Mouse (Mus musculus) embryonic facial prominence, embryonic 14.5 days (tissue): ENCODE measurements at regions not wholly inside any gene's neighbourhood (a gene's known extent, or its start where the extent isn't known, plus 50 kb on each side); places are given as distances from the start of the nearest gene placed in this dataset.

Experiments used
- ATAC-seq: fragments of 200-750 bp; cut with Nextera tagmentation; 2 replicates; pipeline ENCODE4 v1.8.0; 2017; ENCODE audit warnings: low read depth, moderate number of reproducible peaks, moderate TSS enrichment
- DNase-seq: peaks from one replicate; pipeline ENCODE4 v3.0.0-alpha.2; 2015; ENCODE audit warnings: low spot score
- H3K27ac ChIP-seq: fragments of 300-500 bp; sonication (generic); replicated peaks from 2 replicates; pipeline ENCODE4 v1.5.1; 2014; ENCODE audit warnings: low read depth, mild to moderate bottlenecking, low read length, moderate library complexity
- H3K27me3 ChIP-seq: fragments of 300-500 bp; sonication (generic); replicated peaks from 2 replicates; pipeline ENCODE4 v1.6.1; 2014; ENCODE audit warnings: low read length; ENCODE audit not compliant: control insufficient read depth, insufficient read depth
- H3K36me3 ChIP-seq: fragments of 300-500 bp; sonication (generic); 2 replicates; pipeline ENCODE4 v1.6.1; 2014; ENCODE audit warnings: low read length, mixed read lengths; ENCODE audit not compliant: control insufficient read depth, insufficient read depth
- H3K4me1 ChIP-seq: fragments of 300-500 bp; sonication (generic); 2 replicates; pipeline ENCODE4 v1.6.1; 2014; ENCODE audit warnings: antibody characterized with exemption, low read length; ENCODE audit not compliant: control insufficient read depth, insufficient read depth
- H3K4me2 ChIP-seq: fragments of 300-500 bp; sonication (generic); 2 replicates; pipeline ENCODE4 v1.6.1; 2014; ENCODE audit warnings: low read depth, mild to moderate bottlenecking, low read length, moderate library complexity, mixed read lengths
- H3K4me3 ChIP-seq: fragments of 300-500 bp; sonication (generic); 2 replicates; pipeline ENCODE4 v1.5.1; 2014; ENCODE audit warnings: low read depth, mild to moderate bottlenecking, low read length
- H3K9ac ChIP-seq: fragments of 300-500 bp; sonication (generic); 2 replicates; pipeline ENCODE4 v1.6.1; 2014; ENCODE audit warnings: low read depth, mild to moderate bottlenecking, low read length, moderate library complexity, mixed read lengths
- H3K9me3 ChIP-seq: fragments of 300-500 bp; sonication (generic); 2 replicates; pipeline ENCODE4 v1.6.1; 2016; ENCODE audit warnings: low read length; ENCODE audit not compliant: control insufficient read depth
- WGBS: fragments of 180-500 bp; shearing (Covaris S2); extraction: QIAGEN DNeasy Blood & Tissue Kit; methylation state at CpG from one replicate; pipeline ENCODE4 v1.1.7; 2014; 5-methylcytosine and 5-hydroxymethylcytosine counted together

DNA sequence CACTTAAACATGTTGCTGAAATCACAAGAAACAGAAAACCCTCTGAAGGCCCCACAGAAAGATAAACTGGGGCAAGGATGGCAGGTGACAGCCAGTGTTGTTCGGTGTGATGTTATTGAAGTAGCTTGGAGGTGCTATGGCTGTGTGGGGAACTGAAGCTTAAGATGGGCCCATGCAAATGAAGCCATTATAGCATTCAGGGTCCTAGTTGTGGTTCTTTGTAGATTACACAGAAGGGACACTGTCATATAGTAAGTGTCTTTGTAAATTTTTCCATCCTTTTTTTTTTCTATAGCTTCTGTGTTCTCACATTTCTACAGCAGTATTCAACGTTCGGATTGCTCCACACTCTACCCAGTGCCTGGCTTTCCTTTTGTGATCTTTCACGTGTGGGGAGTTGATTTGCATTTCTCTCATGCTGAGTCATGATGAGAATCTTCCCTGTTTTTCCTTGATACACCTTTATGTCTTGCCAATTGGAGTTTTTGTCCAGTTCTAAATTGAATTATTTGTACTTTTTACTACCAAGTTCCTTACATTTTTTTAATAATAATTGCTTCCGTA is 386.6 kb upstream of the Pkdcc start:
- ATAC-seq (no peak), DNase-seq (no peak)
- H3K9me3 ChIP-seq, result no peaks in the 10 kb centered on the region
- H3K9ac ChIP-seq, result no peak overlapping the region
- H3K27ac ChIP-seq, result no peak overlapping the region
- H3K4me2 ChIP-seq, result no peak overlapping the region
- H3K27me3 ChIP-seq, result no peaks in the 10 kb centered on the region
- 82% methylated on average over 5 of the region's 5 CpGs for WGBS
- H3K36me3 ChIP-seq, result no peaks in the 10 kb centered on the region
- no peak overlapping the region for H3K4me3 ChIP-seq
- H3K4me1 ChIP-seq, result no peaks in the 10 kb centered on the region

DNA sequence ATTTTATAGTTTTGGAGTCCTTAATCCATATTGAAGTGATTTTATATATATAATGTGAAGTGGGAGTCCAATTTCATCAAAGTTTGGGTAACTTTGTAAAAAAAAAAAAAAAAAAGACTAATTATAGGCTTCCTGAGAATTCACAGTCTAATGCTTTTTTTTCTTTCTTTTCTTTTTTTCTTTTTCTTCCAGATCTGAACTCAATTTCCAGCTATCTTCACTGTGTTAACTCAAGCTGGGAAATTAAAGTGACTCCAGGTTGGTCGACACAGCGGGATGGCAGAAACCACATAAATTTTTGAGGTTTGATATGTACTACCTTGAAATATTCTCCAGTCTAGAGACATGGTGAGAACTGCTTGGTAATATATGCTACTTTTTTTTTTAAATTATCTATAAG is 385.7 kb upstream of the Pkdcc start:
- DNase-seq (no peak), ATAC-seq (no peak)
- H3K36me3 ChIP-seq, result no peaks in the 10 kb centered on the region
- H3K4me1 ChIP-seq, result no peaks in the 10 kb centered on the region
- no peak overlapping the region for H3K27ac ChIP-seq
- no peaks in the 10 kb centered on the region for H3K27me3 ChIP-seq
- WGBS, result 78% methylated on average over 2 of the region's 2 CpGs
- no peak overlapping the region for H3K9ac ChIP-seq
- no peak overlapping the region for H3K4me2 ChIP-seq
- H3K9me3 ChIP-seq, result no peaks in the 10 kb centered on the region
- no peak overlapping the region for H3K4me3 ChIP-seq

DNA sequence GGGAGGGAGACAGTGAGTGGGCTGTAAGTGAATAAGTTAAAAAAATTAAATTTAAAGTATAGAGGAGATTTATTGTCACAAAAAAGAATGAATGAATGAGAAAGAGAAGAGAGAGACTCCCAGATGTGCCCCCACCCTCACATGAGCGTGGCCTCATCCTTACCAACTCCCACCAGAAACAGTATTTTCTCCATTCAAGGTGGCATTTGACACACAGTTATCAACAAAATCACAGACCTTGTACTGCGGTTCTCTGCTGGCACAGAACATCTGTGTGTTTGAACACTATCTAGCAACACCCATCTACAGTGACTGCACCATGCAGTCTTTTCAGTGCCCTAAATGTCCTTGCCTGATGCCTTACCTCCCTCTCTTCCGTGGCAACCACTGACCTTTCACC is 380.9 kb upstream of the Pkdcc start:
- ATAC-seq (no peak), DNase-seq (no peak)
- H3K4me2 ChIP-seq, result no peak overlapping the region
- H3K9ac ChIP-seq, result no peak overlapping the region
- no peaks in the 10 kb centered on the region for H3K36me3 ChIP-seq
- H3K4me1 ChIP-seq, result no peaks in the 10 kb centered on the region
- WGBS, result 60% methylated on average over 3 of the region's 3 CpGs
- H3K27me3 ChIP-seq, result no peaks in the 10 kb centered on the region
- no peaks in the 10 kb centered on the region for H3K9me3 ChIP-seq
- no peak overlapping the region for H3K4me3 ChIP-seq
- no peak overlapping the region for H3K27ac ChIP-seq

GRCm38 (mm10) chr17:82836115-82836514 is 379.0 kb upstream of the Pkdcc start:
- Histone ChIP-seq H3K9ac (no peak overlapping the region), H3K36me3 (no peaks in the 10 kb centered on the region), H3K4me3 (no peak overlapping the region), H3K9me3 (no peaks in the 10 kb centered on the region), H3K27ac (no peak overlapping the region), H3K4me1 (no peaks in the 10 kb centered on the region), H3K27me3 (no peaks in the 10 kb centered on the region), H3K4me2 (no peak overlapping the region)
- DNase-seq (no peak), ATAC-seq (no peak)
- 77% methylated on average over 3 of the region's 3 CpGs for WGBS

DNA sequence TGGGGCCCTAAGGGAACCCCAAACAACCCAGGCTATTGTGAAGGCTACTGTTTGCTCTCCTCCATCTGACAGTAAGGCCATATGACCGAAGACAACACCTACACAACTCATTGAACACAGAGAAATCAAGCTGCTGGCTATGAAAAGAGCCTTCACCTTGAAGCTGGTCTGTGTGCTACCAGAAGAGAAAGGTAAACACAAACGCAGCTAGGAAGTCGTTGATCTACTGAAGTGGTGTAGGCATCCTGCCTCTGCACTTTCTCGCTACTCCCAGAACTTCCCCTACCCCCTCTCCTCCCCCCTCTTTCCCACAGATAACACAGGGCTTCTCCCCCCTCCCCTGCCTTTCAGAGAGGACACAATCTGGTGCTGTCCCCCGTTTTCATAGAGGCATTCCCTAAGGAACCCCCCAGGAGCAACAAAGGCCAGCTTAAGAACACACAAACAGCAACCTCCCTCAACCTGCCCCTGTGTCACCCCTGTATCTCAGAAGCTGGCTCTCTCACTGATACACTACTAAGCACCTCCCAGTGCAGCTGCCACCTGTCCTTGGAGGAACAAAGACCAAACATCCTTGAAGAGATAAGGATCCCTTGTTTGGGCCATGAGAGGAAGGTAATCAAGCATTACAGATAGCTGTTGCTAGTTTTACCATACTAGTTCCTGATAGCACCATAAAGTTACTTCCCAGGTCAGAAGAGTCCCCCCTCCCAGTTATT is 368.2 kb upstream of the Pkdcc start:
- no peaks in the 10 kb centered on the region for H3K36me3 ChIP-seq
- no peak overlapping the region for H3K4me2 ChIP-seq
- H3K9ac ChIP-seq, result no peak overlapping the region
- no peaks in the 10 kb centered on the region for H3K4me1 ChIP-seq
- no peaks in the 10 kb centered on the region for H3K9me3 ChIP-seq
- H3K27me3 ChIP-seq, result no peaks in the 10 kb centered on the region
- H3K4me3 ChIP-seq, result no peak overlapping the region
- ATAC-seq, result no peak
- H3K27ac ChIP-seq, result no peak overlapping the region
- DNase-seq, result no peak
- 71% methylated on average over 5 of the region's 5 CpGs for WGBS

GRCm38 (mm10) chr17:82857199-82858147 is 357.6 kb upstream of the Pkdcc start:
- Histone ChIP-seq H3K9me3 (no peaks in the 10 kb centered on the region), H3K27me3 (no peaks in the 10 kb centered on the region), H3K27ac (no peak overlapping the region), H3K4me3 (peak overlapping the region; percentile 14), H3K9ac (no peak overlapping the region; the same call in 1 of the 2 replicates), H3K36me3 (no peaks in the 10 kb centered on the region), H3K4me2 (peak overlapping the region; percentile 47), H3K4me1 (no peaks in the 10 kb centered on the region)
- DNase-seq (peak; percentile 88), ATAC-seq (peak; percentile 97)
- WGBS, result 18% methylated on average over 16 of the region's 16 CpGs

DNA sequence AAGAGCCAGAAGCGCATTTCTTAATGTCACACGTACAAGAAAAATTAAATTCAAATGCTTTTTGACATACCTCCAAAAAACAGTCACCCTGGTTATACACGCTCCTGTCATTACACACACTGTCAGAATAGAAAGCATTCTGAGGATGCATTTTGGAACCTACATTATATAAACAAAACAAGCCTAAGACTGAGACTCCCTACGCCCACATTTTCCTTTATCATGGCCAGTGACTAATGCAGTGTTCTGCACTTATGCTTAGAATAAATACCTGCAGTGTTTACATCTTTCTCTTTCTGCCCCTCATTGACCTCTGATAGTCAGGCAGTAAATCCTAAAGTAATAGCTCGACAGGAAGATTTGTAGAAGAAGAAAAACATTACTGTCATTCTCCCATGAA is 354.7 kb upstream of the Pkdcc start:
- Histone ChIP-seq H3K27ac (no peak overlapping the region), H3K27me3 (no peaks in the 10 kb centered on the region), H3K4me1 (no peaks in the 10 kb centered on the region), H3K9me3 (no peaks in the 10 kb centered on the region), H3K4me3 (no peak overlapping the region), H3K9ac (no peak overlapping the region), H3K36me3 (no peaks in the 10 kb centered on the region), H3K4me2 (no peak overlapping the region)
- DNase-seq, result no peak
- no peak for ATAC-seq
- WGBS, result 75% methylated on average over 5 of the region's 5 CpGs

- DNase-seq (no peak), ATAC-seq (no peak)
- Histone ChIP-seq H3K36me3 (no peaks in the 10 kb centered on the region), H3K4me3 (no peak overlapping the region), H3K4me2 (no peak overlapping the region), H3K4me1 (no peaks in the 10 kb centered on the region), H3K27ac (no peak overlapping the region), H3K27me3 (no peaks in the 10 kb centered on the region), H3K9ac (no peak overlapping the region), H3K9me3 (no peaks in the 10 kb centered on the region)
- WGBS, result 85% methylated on average over 5 of the region's 5 CpGs
Observed at GRCm38 (mm10) chr17:82860966-82861365, 354.1 kb upstream of the Pkdcc start.
